In the genomic region with DNA sequence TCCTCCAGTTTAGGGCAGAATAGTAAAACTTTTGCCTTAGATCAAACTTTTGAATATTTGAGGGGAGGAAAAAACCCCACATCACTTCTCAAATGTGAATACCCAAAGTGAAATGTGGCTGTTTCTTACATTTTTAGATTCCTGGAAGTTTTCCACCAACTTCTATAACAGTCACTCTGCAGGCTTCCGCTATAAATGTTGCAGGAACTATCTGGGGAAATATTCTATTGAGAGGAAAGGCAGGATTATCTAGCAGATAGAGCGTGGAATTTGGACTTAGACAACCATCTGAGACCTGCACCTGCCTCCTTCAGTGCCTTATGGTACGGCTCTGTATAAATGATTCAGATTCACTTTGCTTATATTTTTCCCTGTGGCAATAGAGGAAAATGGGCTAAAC, we compare ENCODE assay signal across 27 mouse cellular contexts.
"Had no signal": no experiment of that assay in that cellular context is flagged by ENCODE, and none has a peak within 500 bp of the region (broad histone marks: within the 10 kb centered on the region; RNA-seq: fewer than 3 reads in every experiment).

No protein-coding gene starts in this region.

- H3K9me3 ChIP-seq: heart, embryonic 10.5 days; heart, embryonic 13.5 days; heart, embryonic 15.5 days; hindbrain, embryonic 13.5 days; hindbrain, embryonic 15.5 days; kidney, embryonic 15.5 days; limb, embryonic 12.5 days; limb, embryonic 15.5 days; liver, embryonic 12.5 days had no signal

- H3K4me3 ChIP-seq: gastrocnemius, adult 2 months; heart, embryonic 10.5 days; heart, embryonic 13.5 days; heart, embryonic 15.5 days; hindbrain, embryonic 13.5 days; hindbrain, embryonic 15.5 days; kidney, embryonic 15.5 days; limb, embryonic 12.5 days; limb, embryonic 15.5 days; liver, embryonic 12.5 days had no signal

- H3K4me1 ChIP-seq: heart, embryonic 10.5 days; heart, embryonic 13.5 days; heart, embryonic 15.5 days; hindbrain, embryonic 13.5 days; hindbrain, embryonic 15.5 days; kidney, embryonic 15.5 days; limb, embryonic 12.5 days; limb, embryonic 15.5 days; liver, embryonic 12.5 days had no signal

- H3K36me3 ChIP-seq: heart, embryonic 10.5 days; heart, embryonic 13.5 days; heart, embryonic 15.5 days; hindbrain, embryonic 13.5 days; hindbrain, embryonic 15.5 days; kidney, embryonic 15.5 days; limb, embryonic 12.5 days; limb, embryonic 15.5 days; liver, embryonic 12.5 days had no signal

- H3K27me3 ChIP-seq: heart, embryonic 13.5 days; heart, embryonic 15.5 days; hindbrain, embryonic 13.5 days; hindbrain, embryonic 15.5 days; kidney, embryonic 15.5 days; limb, embryonic 12.5 days; limb, embryonic 15.5 days; liver, embryonic 12.5 days had no signal

- H3K9ac ChIP-seq: heart, embryonic 13.5 days; heart, embryonic 15.5 days; hindbrain, embryonic 13.5 days; hindbrain, embryonic 15.5 days; kidney, embryonic 15.5 days; limb, embryonic 12.5 days; limb, embryonic 15.5 days; liver, embryonic 12.5 days; liver, embryonic 14.5 days had no signal

- ATAC-seq: hindbrain, postnatal 0 days; intestine, embryonic 16.5 days; liver, embryonic 12.5 days had no signal

- H3K27ac ChIP-seq: gastrocnemius, adult 2 months; heart, embryonic 10.5 days; heart, embryonic 13.5 days; heart, embryonic 15.5 days; hindbrain, embryonic 13.5 days; hindbrain, embryonic 15.5 days; hindbrain, postnatal 0 days; kidney, embryonic 15.5 days; kidney, postnatal 0 days; limb, embryonic 12.5 days; limb, embryonic 15.5 days; liver, embryonic 12.5 days; liver, embryonic 14.5 days had no signal

- DNase-seq: gastrocnemius, adult 2 months; gastrocnemius, postnatal 10 days; gastrocnemius, postnatal 25 days; heart, adult 18-20 months; heart, postnatal 14 days; heart, postnatal 36 days; kidney, adult 11 months; kidney, adult 2 months; kidney, adult 9 months; kidney, postnatal 14 days; kidney, postnatal 36 days; layer of hippocampus, adult 9-11 months; layer of hippocampus, postnatal 36 days; left cerebral cortex, postnatal 4 days had no signal

- H3K4me2 ChIP-seq: heart, embryonic 13.5 days; heart, embryonic 15.5 days; hindbrain, embryonic 13.5 days; hindbrain, embryonic 15.5 days; kidney, embryonic 15.5 days; limb, embryonic 12.5 days; limb, embryonic 15.5 days; liver, embryonic 12.5 days had no signal
